8 mouse cellular contexts compared by ENCODE assay signal in the genomic region with DNA sequence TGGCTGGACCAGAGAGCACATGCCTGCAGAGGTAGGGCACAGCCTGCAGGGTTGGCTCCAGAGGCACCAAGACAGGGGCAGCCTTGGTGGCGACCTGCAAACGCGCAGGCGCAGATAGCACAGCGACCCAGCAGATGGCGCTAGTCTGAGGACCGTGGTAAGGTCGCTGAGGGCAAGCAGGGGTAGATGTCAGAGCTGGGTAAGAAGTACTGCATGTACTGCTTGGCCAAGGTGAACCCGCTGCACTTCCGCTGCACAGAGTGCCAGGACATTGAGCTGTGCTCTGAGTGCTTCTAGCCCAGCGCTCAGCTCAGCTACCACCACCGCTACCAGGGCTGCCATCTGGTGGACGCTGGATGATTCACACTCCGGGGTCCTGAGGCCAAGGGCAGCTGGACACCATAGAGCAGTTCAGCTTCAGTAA.
DNase-seq lines count a peak whose midpoint lies in the region; ATAC-seq and TF ChIP-seq lines count a peak whose summit lies in the region.
"Not testable (repeated sequence)": the region's sequence is repeated elsewhere in the genome, so short reads cannot be mapped to it uniquely, and the experiment has no call there.

No protein-coding gene starts in this region.

- intact Hi-C loops in left cerebral cortex, adult 2 months (cut with DNase I) = loop anchor here (5.0 kb wide), 1 partner anchor 95 kb away; no protein-coding TSS in a partner anchor

- peak; percentile 96 for ATAC-seq in activated CD4-positive, CD25-positive, alpha-beta regulatory T cell, adult 4 months
- ATAC-seq in megakaryocyte, adult 5-6 weeks (ENCODE audit: poor library complexity, severe bottlenecking) = peak; percentile 99

- H3K4me1 ChIP-seq in cortical plate, adult 2 months (ENCODE audit: control insufficient read depth, insufficient read depth, low read length) = not testable (repeated sequence)

- not testable (repeated sequence) for H3K27ac ChIP-seq in cortical plate, adult 2 months (ENCODE audit: insufficient read depth, low read length); left cerebral cortex, adult 2 months

- DNase-seq in gastrocnemius, adult 8-10 months (ENCODE audit: low spot score in 2 of 2) = peak; percentile 48 to 54
- peak; percentile 71 for DNase-seq in hindlimb bud, embryonic 11.5 days (ENCODE audit: extremely low spot score, low read depth, low spot score)
- peak; percentile 69 to 71 for DNase-seq in left cerebral cortex, adult 2 months (ENCODE audit: extremely low spot score in 1 of 2, low spot score in 2 of 2)
- DNase-seq in right cerebral cortex, adult 18-20 months = peak; percentile 75
- DNase-seq in urinary bladder, adult 2 months (ENCODE audit: low spot score) = peak; percentile 60

- TF ChIP-seq POLR2A in cortical plate, adult 2 months (IDR thresholded peaks at IDR 0.05; ENCODE audit: extremely low read depth, insufficient read depth, low read length) = not testable (repeated sequence)

- TF ChIP-seq CTCF in cortical plate, adult 2 months (IDR thresholded peaks at IDR 0.05; ENCODE audit: extremely low read depth, insufficient read depth, low read length) = peak; percentile 52
- peak; percentile 80 for TF ChIP-seq CTCF in left cerebral cortex, adult 2 months (IDR thresholded peaks at IDR 0.05)

- H3K4me3 ChIP-seq in cortical plate, adult 2 months (ENCODE audit: insufficient read depth, low read length) = peak overlapping the region; percentile 25
- H3K4me3 ChIP-seq in left cerebral cortex, adult 2 months = peak overlapping the region; percentile 51
